Mouse (Mus musculus) adrenal gland, postnatal 10 days (tissue): ENCODE measurements around the gene Wfikkn1. TPM values are rescaled to one million over a fixed set of nuclear protein-coding genes. Genes with fewer than 3 reads are reported as not detected.

Experiments
- DNase-seq: peaks from one replicate; pipeline ENCODE4 v3.0.0; 2021; ENCODE audit warnings: mixed read lengths
- microRNA-seq: library from miRNA; unstranded; fragments of <30 nt; microRNA quantifications from one replicate; pipeline ENCODE4 v1.2.0, GENCODE M21; 2021
- total RNA-seq, 2 experiments: library from RNA; stranded (reverse); gene quantifications; 2 replicates each; pipeline ENCODE4 v1.2.3; 2021

The Wfikkn1 gene
- total RNA-seq, 2 experiments from 2014 or later, result 0.78 to 2.7 TPM

- peak; percentile 90 for DNase-seq
These were observed 43.6 kb downstream of the Wfikkn1 start, which contains the start of gene Rhbdl1 for GRCm38 (mm10) chr17:25837076-25837410. TSS of gene Rhbdl1 (minus strand) at chr17:25837295.

- peak; percentile 59 for DNase-seq
These were observed 44.1 kb downstream of the Wfikkn1 start for GRCm38 (mm10) chr17:25836397-25837075.

GRCm38 (mm10) chr17:25835816-25836215, 44.8 kb downstream of the Wfikkn1 start:
- DNase-seq, result peak; percentile 37

DNA sequence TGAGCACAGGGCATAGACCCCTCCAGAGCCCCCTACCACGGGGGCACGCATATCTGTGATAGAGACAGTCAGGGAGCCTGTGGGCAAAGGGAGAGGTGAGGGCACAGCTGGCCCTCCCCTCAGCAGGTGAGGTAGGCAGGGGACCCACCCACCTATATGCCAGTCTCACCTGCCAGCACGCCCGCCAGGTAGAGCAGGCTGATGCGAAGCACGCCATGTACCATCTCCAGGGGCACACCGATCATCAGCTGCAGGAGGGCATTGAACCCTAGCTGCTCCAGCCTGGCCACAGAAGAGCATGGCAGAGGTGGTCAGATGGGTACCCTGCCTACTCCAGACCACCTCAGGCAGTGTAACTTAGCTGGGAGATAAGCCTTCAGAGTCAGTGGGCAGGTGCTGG, 45.4 kb downstream of the Wfikkn1 start:
- DNase-seq, result no peak

- no peak for DNase-seq
These were observed 45.9 kb downstream of the Wfikkn1 start for GRCm38 (mm10) chr17:25834595-25835222.

GRCm38 (mm10) chr17:25833961-25834594, 46.6 kb downstream of the Wfikkn1 start:
- peak; percentile 64 for DNase-seq

GRCm38 (mm10) chr17:25833291-25833663, 47.4 kb downstream of the Wfikkn1 start, which contains the start of gene Stub1:
TSS of gene Stub1 (minus strand) at chr17:25833404.
- peak; percentile 95 for DNase-seq

- DNase-seq, result peak; percentile 100
These were observed 48.0 kb downstream of the Wfikkn1 start for GRCm38 (mm10) chr17:25832436-25833290.

GRCm38 (mm10) chr17:25831451-25832281, 49.0 kb downstream of the Wfikkn1 start:
- peak; percentile 69 for DNase-seq

GRCm38 (mm10) chr17:25830806-25831431, 49.7 kb downstream of the Wfikkn1 start:
- no peak for DNase-seq

GRCm38 (mm10) chr17:25830200-25830753, 50.4 kb downstream of the Wfikkn1 start:
- DNase-seq, result no peak

DNA sequence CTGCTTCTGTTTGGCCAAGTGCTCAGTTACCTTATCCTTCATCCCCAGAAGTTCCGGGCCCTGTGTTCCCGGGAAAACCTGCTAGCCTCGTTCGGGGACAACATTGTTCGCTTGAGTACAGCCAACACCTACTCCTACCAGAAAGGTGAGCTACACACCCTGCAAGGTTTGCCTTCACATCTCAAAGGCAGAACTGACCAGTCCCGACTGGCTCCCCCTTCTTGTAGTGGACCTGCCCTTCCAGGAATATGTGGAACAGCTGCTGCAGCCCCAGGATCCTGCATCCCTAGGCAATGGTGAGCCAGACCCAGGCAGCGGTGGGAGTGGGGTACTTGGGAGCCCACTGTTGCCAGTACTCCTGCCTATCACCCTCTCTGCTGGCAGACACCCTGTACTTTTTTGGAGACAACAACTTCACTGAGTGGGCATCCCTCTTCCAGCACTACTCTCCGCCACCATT, 51.1 kb downstream of the Wfikkn1 start:
- no peak for DNase-seq

- peak; percentile 87 for DNase-seq
These were observed 51.7 kb downstream of the Wfikkn1 start, which contains the start of gene Jmjd8 for GRCm38 (mm10) chr17:25828712-25829557. TSS of gene Jmjd8 (plus strand) at chr17:25828867.

GRCm38 (mm10) chr17:25828223-25828594, 52.4 kb downstream of the Wfikkn1 start:
- DNase-seq, result no peak

Small RNAs within 50 kb of the gene (microRNA-seq; reads per million reads assigned to microRNA genes)
- gene Mir3082, result 4.6 reads per million, percentile 3 among the genes with 10 or more reads in this experiment

Other genes starting within 250 kb of the Wfikkn1 start
- gene Gng13, start 163.7 kb downstream of the Wfikkn1 start, total RNA-seq, result under 1 TPM in 1 of 2 experiments, not detected in 1; 0.70 TPM
- gene Chtf18, start 153.4 kb downstream of the Wfikkn1 start, total RNA-seq, result 10 to 100 TPM in 1 of 2 experiments, 1 to 10 TPM in 1; 7.9 to 11.2 TPM
- 10 to 100 TPM in 1 of 2 experiments, 1 to 10 TPM in 1; 9.5 to 11.0 TPM for gene Rpusd1, start 153.2 kb downstream of the Wfikkn1 start, total RNA-seq
- gene Mslnl, start 144.8 kb downstream of the Wfikkn1 start, total RNA-seq, result not detected
- 10 to 100 TPM; 13.6 to 19.0 TPM for gene Msln, start 126.5 kb downstream of the Wfikkn1 start, total RNA-seq
- 10 to 100 TPM; 31.9 to 39.7 TPM for gene Narfl, start 107.1 kb downstream of the Wfikkn1 start, total RNA-seq
- 10 to 100 TPM; 22.5 to 35.3 TPM for gene Haghl, start 95.2 kb downstream of the Wfikkn1 start, total RNA-seq
- not detected for gene Ccdc78, start 94.3 kb downstream of the Wfikkn1 start, total RNA-seq
- 10 to 100 TPM; 63.1 to 76.4 TPM for gene Fam173a, start 88.0 kb downstream of the Wfikkn1 start, total RNA-seq
- under 1 TPM in 1 of 2 experiments, not detected in 1; 0.48 TPM for gene AC134908.4, start 85.2 kb downstream of the Wfikkn1 start, total RNA-seq
- 10 to 100 TPM; 28.0 to 45.1 TPM for gene Metrn, start 83.7 kb downstream of the Wfikkn1 start, total RNA-seq
- 10 to 100 TPM; 11.6 to 14.5 TPM for gene Fbxl16, start 71.8 kb downstream of the Wfikkn1 start, total RNA-seq
- gene Wdr24, start 57.2 kb downstream of the Wfikkn1 start, total RNA-seq, result 10 to 100 TPM; 17.6 to 23.1 TPM
- gene Jmjd8, start 52.0 kb downstream of the Wfikkn1 start, total RNA-seq, result 10 to 100 TPM; 54.9 to 62.3 TPM
- gene Stub1, start 47.5 kb downstream of the Wfikkn1 start, total RNA-seq, result 100 to 1,000 TPM; 138 to 157 TPM
- gene Rhbdl1, start 43.6 kb downstream of the Wfikkn1 start, total RNA-seq, result 10 to 100 TPM; 11.9 to 14.6 TPM
- 10 to 100 TPM in 1 of 2 experiments, 1 to 10 TPM in 1; 7.0 to 12.3 TPM for gene Gm20683, start 39.1 kb downstream of the Wfikkn1 start, total RNA-seq
- gene Rhot2, start 36.0 kb downstream of the Wfikkn1 start, total RNA-seq, result 10 to 100 TPM; 71.6 to 98.5 TPM
- 10 to 100 TPM; 17.5 to 24.1 TPM for gene Wdr90, start 19.4 kb downstream of the Wfikkn1 start, total RNA-seq
- gene Mcrip2, start 12.1 kb downstream of the Wfikkn1 start, total RNA-seq, result 100 to 1,000 TPM; 319 to 366 TPM
- gene Mettl26, start 5.8 kb downstream of the Wfikkn1 start, total RNA-seq, result 10 to 100 TPM; 66.8 to 69.2 TPM
- gene Rab40c, start 38.9 kb upstream of the Wfikkn1 start, total RNA-seq, result 10 to 100 TPM; 16.9 to 25.6 TPM
- 100 to 1,000 TPM; 101 to 118 TPM for gene Pigq, start 64.1 kb upstream of the Wfikkn1 start, total RNA-seq
- gene Nhlrc4, start 64.1 kb upstream of the Wfikkn1 start, total RNA-seq, result 1 to 10 TPM in 1 of 2 experiments, under 1 TPM in 1; 0.30 to 1.4 TPM
- not detected for gene A930017K11Rik, start 71.7 kb upstream of the Wfikkn1 start, total RNA-seq
- gene Capn15, start 104.9 kb upstream of the Wfikkn1 start, total RNA-seq, result 10 to 100 TPM; 15.8 to 16.2 TPM
- gene Rab11fip3, start 188.7 kb upstream of the Wfikkn1 start, total RNA-seq, result 10 to 100 TPM; 15.3 to 23.8 TPM
- 10 to 100 TPM; 50.4 to 63.7 TPM for gene Decr2, start 209.5 kb upstream of the Wfikkn1 start, total RNA-seq
- gene Nme4, start 214.7 kb upstream of the Wfikkn1 start, total RNA-seq, result 1 to 10 TPM; 4.5 to 6.5 TPM
- gene Tmem8, start 232.4 kb upstream of the Wfikkn1 start, total RNA-seq, result 1 to 10 TPM; 4.2 to 4.9 TPM
- gene Mrpl28, start 242.6 kb upstream of the Wfikkn1 start, total RNA-seq, result 100 to 1,000 TPM; 100 to 101 TPM